Mouse (Mus musculus) lung, postnatal 4 days (tissue): ENCODE measurements around the gene Pipox.

Experiments used
- DNase-seq, 2 experiments: peaks; one replicate each; pipeline ENCODE4 v3.0.0; 2021

Pipox gene

DNA sequence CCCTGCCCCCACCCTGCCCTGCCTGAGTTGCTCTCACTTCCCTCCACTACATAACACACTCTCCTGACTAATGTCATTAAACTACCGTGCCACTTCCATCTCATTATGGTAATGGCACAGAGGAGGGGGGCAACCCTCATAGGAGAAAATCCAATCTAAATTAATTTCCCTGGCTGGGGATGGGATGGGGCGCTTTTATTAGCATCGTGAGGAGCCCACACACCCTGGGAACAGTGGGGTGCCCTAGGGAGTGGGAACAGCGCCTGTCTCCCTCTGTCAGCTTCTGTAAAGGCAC, 50.0 kb downstream of the Pipox start:
- no peak for DNase-seq

DNA sequence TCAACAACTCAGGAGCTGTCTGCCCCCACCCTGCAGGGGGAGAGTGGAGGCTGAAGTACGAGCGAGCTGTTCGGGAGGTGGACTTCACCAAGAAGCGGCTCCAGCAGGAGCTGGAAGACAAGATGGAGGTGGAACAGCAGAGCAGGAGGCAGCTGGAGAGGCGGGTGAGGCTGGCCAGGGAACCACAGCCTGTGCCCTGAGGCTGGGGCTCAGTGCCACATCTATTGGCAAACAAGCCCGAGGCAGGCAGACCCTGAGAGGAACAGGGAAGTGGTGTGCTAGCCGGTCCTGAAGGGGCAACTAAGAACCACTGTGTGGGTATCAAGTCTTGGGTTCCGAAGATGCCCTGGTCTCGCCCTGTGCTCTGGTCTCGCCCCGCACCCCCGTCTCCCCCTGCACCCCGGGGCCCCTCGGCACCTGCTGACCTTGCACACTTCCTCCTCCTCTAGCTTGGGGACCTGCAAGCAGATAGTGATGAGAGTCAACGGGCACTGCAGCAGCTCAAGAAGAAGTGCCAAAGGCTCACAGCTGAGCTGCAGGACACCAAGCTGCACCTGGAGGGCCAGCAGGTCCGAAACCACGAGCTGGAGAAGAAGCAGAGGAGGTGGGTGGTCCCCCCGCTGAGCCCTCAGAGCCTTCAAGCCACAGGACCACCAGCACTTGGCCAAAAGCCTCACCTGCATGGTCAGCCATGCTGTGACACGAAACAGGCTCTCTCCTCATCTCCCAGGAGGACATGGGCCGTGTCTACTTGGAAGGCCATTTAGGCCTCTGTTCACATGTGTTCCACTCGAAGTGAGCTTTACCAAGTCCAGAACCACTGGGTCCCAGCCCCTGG, 50.6 kb downstream of the Pipox start:
- DNase-seq, result no peak

DNA sequence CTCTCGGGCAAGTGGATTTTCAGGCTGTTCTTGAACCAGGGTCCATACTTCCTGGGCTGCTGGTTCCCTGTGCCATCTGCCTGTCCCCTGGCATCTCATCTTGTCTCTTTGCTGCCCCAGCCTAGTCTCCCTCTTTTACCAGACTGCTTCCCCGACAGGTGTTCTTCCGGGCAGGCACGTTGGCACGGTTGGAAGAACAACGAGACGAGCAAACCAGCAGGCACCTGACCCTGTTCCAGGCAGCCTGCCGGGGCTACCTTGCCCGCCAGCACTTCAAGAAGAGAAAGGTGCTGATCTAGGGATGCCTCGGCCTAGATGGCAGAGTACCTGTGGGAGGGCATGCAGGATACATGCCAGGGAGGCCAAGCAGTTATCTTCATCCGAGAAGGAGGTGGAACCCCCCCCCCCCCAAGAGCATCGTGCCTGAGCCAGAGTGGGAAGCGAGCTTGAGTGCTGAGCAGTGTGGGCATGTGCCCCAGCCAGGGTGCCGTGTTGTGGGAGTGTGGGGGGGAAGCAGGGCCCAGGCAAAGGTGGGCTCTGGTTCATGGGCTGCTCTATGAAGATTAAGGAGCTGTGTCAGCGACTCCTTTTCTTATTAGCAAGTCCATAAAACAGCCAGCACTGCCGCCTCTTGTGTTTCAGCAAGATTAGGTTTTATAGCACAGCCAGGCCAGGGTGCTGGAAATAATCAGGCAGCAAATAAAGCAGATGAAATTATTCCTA, 53.2 kb downstream of the Pipox start:
- DNase-seq, result no peak

DNA sequence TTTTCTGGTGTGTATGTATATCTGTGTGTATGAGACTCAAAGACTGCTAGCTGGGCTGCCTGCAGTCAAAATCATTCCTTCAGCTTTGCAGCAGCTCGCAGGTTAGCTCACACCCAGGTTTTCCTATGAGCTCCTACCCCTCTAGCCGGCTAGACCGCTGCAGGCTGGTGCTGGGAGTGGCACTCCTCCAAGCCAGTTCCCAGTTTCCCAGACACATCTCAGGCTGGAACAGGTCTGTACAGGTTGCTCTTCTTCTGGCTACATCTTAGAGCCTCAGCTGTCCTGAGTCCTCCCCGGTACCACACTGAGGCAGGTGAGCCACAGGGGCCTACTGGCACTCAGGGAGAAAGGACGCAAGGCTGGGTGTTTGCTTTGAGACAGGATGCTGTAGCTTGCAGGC, 56.0 kb downstream of the Pipox start:
- DNase-seq, result no peak

DNA sequence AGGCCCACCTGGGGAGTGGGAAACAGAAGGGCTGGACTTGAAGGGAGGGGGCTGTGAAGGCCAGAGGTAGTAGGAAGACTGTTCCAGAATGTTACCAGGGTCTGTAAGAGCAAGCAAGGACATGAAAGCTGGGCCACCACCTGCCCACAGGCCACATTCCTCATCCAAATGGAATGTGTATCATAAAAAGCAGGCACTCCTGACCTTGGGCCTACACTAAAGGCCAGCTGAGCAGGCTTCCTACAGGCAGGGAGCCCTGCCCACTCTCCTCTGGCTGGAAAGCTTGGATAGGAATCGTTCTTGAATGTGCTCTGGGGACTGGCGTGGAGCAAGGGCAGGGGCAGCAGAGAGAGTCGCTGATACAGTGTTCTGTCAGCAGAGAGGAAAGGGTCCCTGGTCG, 57.1 kb downstream of the Pipox start:
- DNase-seq, result no peak

DNA sequence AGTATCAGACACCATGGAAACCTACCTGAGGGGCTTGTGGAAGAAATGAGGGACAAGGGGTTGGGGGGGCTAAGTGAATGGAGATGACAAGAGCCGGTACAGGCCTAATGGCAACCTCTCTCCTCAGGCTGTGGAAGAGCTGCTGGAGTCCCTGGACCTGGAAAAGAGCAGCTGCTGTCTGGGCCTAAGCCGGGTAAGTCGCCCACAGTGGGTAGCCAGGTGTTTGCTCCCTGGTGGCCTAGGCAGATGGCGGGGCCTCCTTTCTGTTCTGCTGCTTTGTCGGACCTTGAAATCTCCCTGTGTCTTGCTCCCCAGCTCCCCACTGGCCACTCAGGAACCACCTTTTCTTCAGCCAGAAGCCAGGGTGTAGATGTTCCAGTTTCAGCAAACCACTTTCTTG, 57.6 kb downstream of the Pipox start:
- DNase-seq, result no peak

DNA sequence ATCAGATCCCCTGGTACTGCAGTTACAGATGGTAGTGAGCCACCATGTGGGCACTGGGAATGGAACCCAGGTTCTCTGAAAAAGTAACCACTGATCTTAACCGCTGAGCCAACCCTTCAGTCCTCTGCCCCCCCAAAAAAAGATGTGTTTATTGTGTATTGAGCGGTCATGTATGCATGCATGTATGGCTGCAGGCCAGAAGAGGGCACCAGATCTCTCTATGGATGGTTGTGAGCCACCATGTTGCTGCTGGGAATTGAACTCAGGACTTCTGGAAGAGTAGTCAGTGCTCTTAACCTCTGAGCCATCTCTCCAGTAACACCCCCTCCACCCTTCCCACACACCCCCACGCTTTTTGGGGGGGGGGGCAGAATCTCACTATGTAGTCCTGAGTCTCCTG, 58.8 kb downstream of the Pipox start:
- DNase-seq, result no peak

DNA sequence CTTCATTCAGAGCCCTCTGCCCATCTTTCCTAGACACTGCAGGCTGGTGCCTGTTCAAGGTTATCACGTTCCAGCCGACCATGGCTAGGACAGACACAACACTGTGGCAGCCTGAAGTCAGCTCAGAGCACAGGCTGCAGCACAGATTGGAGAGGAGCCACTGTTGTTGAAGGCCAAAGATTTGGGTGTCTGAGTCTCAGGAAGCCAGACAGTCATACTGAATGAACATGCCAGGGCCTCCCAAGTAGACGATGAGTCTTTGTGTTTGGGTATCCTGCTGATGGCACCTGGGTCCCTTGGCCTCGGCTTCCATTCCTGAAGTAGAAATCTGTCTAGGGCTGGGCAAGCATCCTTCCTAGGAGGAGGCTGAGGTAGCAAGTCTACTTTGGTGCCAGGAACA, 61.4 kb downstream of the Pipox start:
- DNase-seq, result no peak

DNA sequence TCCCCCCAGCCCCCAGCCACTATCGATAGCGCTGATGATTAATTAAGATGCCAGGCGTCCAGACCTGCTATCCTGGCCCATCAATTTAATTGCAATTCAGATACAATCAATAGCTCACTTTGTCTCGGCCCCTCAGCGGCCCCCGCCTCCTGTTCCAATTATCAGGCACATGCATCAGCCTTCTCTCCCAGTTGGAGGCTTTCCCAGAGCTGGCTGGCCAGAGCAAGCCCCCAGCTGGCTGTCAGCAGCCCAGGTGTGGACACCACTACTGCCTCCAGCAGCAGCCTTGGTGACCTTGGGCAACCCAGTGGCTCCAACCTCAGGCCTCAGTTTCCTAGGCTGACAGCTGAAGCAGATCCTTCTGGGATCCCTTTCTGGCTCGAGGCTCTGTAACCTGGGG, 63.0 kb downstream of the Pipox start:
- no peak for DNase-seq
